Mouse (Mus musculus) R1 (cell line): Measurements from ENCODE around the gene Katna1.
"Not testable (repeated sequence)": the region's sequence is repeated elsewhere in the genome, so short reads cannot be mapped to it uniquely, and the experiment has no call there.

Experiments used
- DNase-seq: peaks from one replicate; pipeline ENCODE4 v3.0.0-alpha.2; 2018; ENCODE audit warnings: low read depth, low spot score

The Katna1 gene

GRCm38 (mm10) chr10:7725751-7726500 is at the start of gene Katna1:
TSS of gene Katna1 (plus strand) at chr10:7726000.
- DNase-seq: peak; percentile 96

GRCm38 (mm10) chr10:7680731-7681301 is 45.0 kb upstream of the Katna1 start, which contains the start of the genes Pcmt1 and Lats1:
TSS of gene Pcmt1 (minus strand) at chr10:7681136.
TSS of gene Lats1 (plus strand) at chr10:7681214.
- peak; percentile 63 for DNase-seq

- DNase-seq: peak; percentile 83
Observed at GRCm38 (mm10) chr10:7681343-7682025, 44.3 kb upstream of the Katna1 start.

- DNase-seq: no peak
Observed at GRCm38 (mm10) chr10:7682249-7682648, 43.6 kb upstream of the Katna1 start.

DNA sequence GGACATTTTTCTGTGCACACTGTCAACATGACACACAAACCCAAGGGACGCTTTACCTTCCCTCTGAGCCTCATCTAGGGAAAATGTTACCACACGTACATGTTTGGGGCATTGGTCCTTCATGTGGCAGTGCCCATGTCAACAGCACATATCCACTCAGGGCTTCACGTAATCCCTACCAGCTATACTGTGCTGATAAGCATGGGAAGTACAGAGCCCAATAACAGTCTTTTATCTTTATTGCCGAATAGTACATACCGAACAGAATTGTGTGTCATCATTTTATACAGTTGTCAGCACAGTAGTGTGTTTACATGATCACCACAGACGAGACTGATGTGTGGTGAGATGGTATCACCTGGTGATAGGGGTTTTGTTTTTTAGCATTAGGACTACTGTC is 38.9 kb upstream of the Katna1 start:
- no peak for DNase-seq

DNA sequence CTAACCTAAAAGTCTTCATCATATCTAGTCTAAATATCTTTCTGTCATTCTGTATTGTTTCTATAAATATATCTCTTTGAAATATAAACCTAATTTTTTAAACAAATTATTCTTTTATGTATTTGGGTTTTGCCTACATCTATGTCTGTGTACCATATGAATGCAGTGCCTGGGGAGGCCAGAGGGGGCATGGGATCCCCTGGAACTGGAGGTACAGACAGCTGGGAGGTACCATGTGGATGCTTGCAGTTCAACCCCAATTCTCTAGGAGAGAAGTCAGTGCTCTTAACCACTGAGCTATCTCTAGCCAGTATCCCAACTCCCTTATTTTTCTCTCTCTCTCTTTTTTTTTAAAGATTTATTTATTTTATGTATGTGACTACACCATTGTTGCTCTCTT is 30.5 kb upstream of the Katna1 start:
- DNase-seq: peak; percentile 65

- DNase-seq: peak; percentile 16
Observed at GRCm38 (mm10) chr10:7700120-7700519, 25.7 kb upstream of the Katna1 start.

DNA sequence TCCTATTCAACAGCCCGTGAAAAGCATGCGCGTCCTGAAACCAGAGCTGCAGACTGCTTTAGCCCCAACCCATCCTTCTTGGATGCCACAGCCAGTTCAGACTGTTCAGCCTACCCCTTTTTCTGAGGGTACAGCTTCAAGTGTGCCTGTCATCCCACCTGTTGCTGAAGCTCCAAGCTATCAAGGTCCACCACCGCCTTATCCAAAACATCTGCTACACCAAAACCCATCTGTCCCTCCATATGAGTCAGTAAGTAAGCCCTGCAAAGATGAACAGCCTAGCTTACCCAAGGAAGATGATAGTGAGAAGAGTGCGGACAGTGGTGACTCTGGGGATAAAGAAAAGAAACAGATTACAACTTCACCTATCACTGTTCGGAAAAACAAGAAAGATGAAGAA is 23.2 kb upstream of the Katna1 start:
- DNase-seq: no peak

- no peak for DNase-seq
Observed at GRCm38 (mm10) chr10:7710121-7710520, 15.7 kb upstream of the Katna1 start.

- no peak for DNase-seq
Observed at GRCm38 (mm10) chr10:7712506-7712905, 13.3 kb upstream of the Katna1 start.

DNA sequence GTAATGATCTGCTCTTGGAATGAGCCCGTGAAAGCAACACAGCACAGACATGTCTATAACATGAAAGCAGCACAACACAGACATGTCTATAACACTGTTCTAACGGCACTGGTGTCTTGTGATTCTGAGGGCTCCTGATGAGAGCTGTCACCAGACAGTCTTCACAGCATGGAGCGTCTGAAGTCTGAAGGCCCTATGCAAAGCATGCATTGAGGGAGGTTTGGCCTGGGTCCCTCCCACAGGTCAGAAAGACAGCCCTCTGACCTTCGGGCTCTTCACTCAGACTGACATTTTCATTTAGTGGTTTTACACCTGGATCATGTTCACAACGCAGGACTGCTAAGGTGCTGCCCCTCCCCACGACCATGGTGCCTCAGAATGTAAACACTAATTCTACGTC is 10.7 kb upstream of the Katna1 start:
- peak; percentile 63 for DNase-seq

DNA sequence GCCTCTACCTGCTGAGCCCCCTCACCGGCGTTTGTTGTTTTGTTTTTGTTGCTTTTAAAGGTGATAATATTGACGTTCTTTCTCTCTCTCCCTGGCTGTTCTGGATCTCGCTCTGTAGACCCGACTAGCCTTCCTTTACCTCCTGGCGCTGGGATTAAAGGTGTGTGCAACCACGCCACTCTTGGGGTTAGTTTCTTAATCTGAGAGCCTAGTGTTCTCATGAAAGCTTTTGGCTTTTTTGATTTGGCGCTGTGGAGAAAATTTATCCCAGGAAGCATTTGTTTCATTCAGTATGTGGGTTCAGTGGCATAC is 657 bp downstream of the Katna1 start:
- DNase-seq: peak; percentile 33

- no peak for DNase-seq
Observed at GRCm38 (mm10) chr10:7727011-7727410, 1.2 kb downstream of the Katna1 start.

- no peak for DNase-seq
Observed at GRCm38 (mm10) chr10:7731582-7731981, 5.8 kb downstream of the Katna1 start.

DNA sequence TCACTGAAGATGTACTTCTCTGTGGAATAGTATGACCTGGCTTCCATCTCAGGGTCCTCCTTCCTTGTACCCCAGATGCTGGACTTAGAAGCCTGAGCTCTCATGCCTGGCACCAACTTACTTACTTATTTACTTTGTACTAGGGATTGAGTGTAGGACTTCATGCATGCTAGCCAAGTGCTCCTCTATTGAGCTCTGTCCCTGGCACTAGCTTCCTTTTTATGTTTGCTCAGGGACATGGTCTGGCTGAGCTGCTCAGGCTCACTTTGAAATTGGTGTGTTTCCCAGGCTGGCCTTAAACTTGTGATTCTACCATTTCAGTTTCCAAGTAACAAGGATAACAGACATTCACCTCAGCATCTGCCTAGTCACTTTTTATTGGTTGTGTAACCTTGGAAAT is 11.3 kb downstream of the Katna1 start:
- no peak for DNase-seq

GRCm38 (mm10) chr10:7737914-7738313 is 12.1 kb downstream of the Katna1 start:
- DNase-seq: no peak

DNA sequence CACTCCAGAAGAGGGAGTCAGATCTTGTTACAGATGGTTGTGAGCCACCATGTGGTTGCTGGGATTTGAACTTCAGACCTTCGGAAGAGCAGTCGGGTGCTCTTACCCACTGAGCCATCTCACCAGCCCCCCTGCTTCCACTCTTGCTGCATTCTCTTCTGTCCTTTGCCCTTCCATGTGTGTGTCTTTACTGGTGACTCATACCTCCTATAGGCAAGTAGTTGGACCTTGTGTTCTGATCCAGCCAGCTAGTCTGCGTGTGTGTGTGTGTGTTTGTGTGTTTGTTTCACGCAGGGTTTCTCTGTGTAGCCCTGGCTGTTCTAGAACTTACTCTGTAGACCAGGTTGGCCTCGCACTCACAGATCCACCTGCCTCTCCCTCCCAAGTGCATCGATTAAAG is 19.7 kb downstream of the Katna1 start:
- not testable (repeated sequence) for DNase-seq

GRCm38 (mm10) chr10:7748752-7749151 is 23.0 kb downstream of the Katna1 start:
- no peak for DNase-seq

DNA sequence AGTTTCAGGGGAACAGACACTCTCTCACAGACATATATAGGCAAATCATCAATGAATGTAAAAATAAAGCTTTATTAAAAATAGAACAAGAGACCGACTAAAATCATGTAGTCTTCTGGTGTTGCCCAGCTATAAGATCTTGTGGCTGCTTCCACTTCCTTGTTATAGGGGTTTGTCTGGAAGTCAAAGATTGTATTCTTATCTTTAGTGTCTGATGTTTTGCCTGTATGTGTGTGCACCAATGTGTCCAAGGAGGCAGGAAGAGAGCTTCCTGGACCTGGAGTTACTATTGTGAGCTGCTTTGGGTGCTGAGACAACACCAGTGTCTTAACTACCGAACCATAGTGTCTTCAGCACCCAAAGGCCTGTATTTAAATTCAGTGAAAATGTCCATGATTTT is 31.7 kb downstream of the Katna1 start:
- no peak for DNase-seq

DNA sequence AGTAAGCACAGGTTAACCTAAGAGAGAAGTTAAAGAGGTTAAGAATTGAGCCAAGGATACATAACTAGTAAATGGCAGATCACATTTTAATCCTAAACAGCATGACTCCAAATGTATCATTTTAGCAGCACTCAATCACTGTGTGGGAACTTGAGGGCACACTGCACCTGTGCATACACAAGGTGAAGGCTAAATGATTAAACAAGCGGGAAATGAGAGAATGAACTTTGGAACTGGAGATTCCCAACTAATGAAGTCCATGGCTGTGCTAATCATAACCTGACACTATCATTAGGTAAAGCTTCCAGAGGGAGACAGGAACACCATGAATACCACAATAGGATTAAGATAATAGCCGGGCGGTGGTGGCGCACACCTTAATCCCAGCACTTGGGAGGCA is 46.5 kb downstream of the Katna1 start:
- DNase-seq: no peak

- DNase-seq: no peak
Observed at GRCm38 (mm10) chr10:7772769-7773168, 47.0 kb downstream of the Katna1 start.

GRCm38 (mm10) chr10:7775421-7775820 is 49.6 kb downstream of the Katna1 start:
- DNase-seq: no peak

DNA sequence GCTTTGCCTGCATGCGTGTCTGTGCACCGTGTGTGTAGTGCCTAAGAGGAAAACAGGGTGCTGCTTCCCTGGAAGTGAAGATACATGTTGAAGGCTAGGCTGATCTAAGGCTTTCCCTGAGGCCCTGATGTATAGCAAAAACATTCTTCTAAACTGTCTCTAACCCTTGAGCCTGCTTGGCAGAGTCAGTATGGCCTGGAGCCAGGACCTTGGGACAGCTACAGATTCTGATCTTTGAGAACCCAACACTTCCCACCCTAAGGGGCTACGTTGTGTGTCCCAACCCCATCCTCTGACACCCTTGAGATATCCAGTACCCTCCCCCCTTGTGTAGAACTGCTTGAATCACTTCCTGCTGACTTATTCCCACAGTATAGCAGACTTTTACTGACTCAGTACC is 52.6 kb downstream of the Katna1 start:
- no peak for DNase-seq
